Mouse (Mus musculus): ENCODE results near the gene Slc26a8. TPM values are rescaled to one million over a fixed set of nuclear protein-coding genes. Genes with fewer than 3 reads are reported as not detected.

The Slc26a8 gene
- polyA plus RNA-seq, 1 experiment from 2014 or later, result 0.78 TPM

- no peaks in the 10 kb centered on the region for H3K27me3 ChIP-seq
- H3K9ac ChIP-seq (replicated peaks), result no peak overlapping the region
- 88% methylated on average over 7 of the region's 7 CpGs for WGBS
- H3K4me1 ChIP-seq (replicated peaks), result peaks cover 20% of the 10 kb centered on the region
- no peak overlapping the region for H3K27ac ChIP-seq
- H3K9me3 ChIP-seq, result no peaks in the 10 kb centered on the region
- H3K36me3 ChIP-seq, result peaks cover 54% of the 10 kb centered on the region
- ATAC-seq (ENCODE audit: insufficient number of reproducible peaks, insufficient read depth, low FRiP score, low TSS enrichment, low read depth), result no peak
- H3K4me2 ChIP-seq, result no peak overlapping the region
- no peak overlapping the region for H3K4me3 ChIP-seq (replicated peaks)
These were observed 71.9 kb downstream of the Slc26a8 start for GRCm38 (mm10) chr17:28618124-28618523.

- ATAC-seq (ENCODE audit: insufficient number of reproducible peaks, insufficient read depth, low FRiP score, low TSS enrichment, low read depth), result no peak
- 89% methylated on average over 10 of the region's 10 CpGs for WGBS
These were observed 72.4 kb downstream of the Slc26a8 start for GRCm38 (mm10) chr17:28617636-28618035.

DNA sequence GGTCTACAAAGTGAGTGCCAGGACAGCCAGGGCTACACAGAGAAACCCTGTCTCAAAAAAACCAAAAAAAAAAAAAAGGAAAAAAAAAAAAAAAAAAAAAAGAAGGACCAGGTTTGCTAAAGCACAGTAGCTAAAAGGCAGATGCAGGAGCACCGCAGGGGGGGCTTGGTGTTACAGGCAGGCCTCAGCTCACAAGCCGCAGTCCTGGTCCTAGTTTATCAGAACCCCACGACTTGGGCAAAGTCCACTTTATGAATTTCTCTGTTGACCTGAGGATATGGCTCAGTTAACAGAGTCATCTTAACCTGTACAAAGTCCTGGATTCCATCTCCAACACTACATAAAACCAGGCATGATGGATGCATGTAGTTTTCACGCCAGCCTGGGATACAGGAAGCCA lies 74.7 kb downstream of the Slc26a8 start:
- Histone ChIP-seq H3K4me2 (no peak overlapping the region), H3K9ac (replicated peaks) (no peak overlapping the region), H3K4me3 (replicated peaks) (no peak overlapping the region), H3K4me1 (replicated peaks) (peaks cover 8% of the 10 kb centered on the region), H3K9me3 (no peaks in the 10 kb centered on the region), H3K27me3 (no peaks in the 10 kb centered on the region), H3K27ac (no peak overlapping the region), H3K36me3 (peaks cover 50% of the 10 kb centered on the region)
- no peak for ATAC-seq (ENCODE audit: insufficient number of reproducible peaks, insufficient read depth, low FRiP score, low TSS enrichment, low read depth)
- 95% methylated on average over 4 of the region's 4 CpGs for whole genome bisulfite sequencing

More at GRCm38 (mm10) chr17:28617636-28618035, 72.4 kb downstream of the Slc26a8 start:
- H3K4me1 ChIP-seq (replicated peaks), result peaks cover 19% of the 10 kb centered on the region
- no peak overlapping the region for H3K4me3 ChIP-seq (replicated peaks)
- H3K9ac ChIP-seq (replicated peaks), result no peak overlapping the region
- no peak overlapping the region for H3K27ac ChIP-seq
- peaks cover 54% of the 10 kb centered on the region for H3K36me3 ChIP-seq
- no peak overlapping the region for H3K4me2 ChIP-seq
- H3K9me3 ChIP-seq, result no peaks in the 10 kb centered on the region
- no peaks in the 10 kb centered on the region for H3K27me3 ChIP-seq

DNA sequence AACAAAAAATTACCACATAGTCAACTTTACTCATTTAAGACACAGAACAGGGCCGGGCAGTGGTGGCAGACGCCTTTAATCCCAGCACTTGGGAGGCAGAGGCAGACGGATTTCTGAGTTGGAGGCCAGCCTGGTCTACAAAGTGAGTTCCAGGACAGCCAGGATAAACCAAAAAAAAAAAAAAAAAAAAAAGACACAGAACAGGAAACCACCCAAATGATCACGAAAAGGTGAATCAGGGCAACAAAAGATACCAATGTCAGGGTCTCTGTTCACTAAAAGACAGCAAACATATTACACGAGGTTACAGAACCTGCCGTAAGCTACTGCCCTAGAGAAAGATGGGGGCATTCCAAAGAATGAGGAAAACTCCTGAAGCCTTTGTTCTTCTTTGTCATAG lies 76.9 kb downstream of the Slc26a8 start:
- no peaks in the 10 kb centered on the region for H3K9me3 ChIP-seq
- H3K36me3 ChIP-seq, result peaks cover 39% of the 10 kb centered on the region
- no peak overlapping the region for H3K4me3 ChIP-seq (replicated peaks)
- no peaks in the 10 kb centered on the region for H3K27me3 ChIP-seq
- H3K4me1 ChIP-seq (replicated peaks), result peaks cover 3% of the 10 kb centered on the region; the same call in 1 of the 2 replicates
- WGBS, result 88% methylated on average over 6 of the region's 6 CpGs
- no peak overlapping the region for H3K9ac ChIP-seq (replicated peaks)
- H3K27ac ChIP-seq, result no peak overlapping the region
- H3K4me2 ChIP-seq, result no peak overlapping the region
- ATAC-seq (ENCODE audit: insufficient number of reproducible peaks, insufficient read depth, low FRiP score, low TSS enrichment, low read depth), result no peak

DNA sequence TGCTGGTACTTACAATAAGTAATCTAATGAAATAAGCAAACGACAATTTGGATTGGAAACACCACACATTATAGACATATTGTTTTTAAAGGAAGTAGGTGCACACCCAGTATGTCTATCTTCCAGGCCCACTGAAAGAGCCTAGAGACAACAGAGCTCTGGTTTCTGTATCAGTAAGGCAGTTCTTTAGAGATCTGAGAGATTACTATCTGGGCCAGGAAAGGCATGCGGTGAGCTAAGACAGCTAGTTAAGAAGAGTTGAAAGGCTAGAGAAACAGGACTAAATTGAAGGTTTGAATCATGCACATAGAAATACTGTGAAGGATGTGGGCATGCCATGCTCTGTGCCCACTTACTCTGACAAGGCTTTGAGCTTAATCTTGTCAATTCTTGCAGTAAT lies 77.4 kb downstream of the Slc26a8 start:
- WGBS, result 87% methylated on average over 2 of the region's 2 CpGs
- Histone ChIP-seq H3K27ac (no peak overlapping the region), H3K9ac (replicated peaks) (no peak overlapping the region), H3K9me3 (no peaks in the 10 kb centered on the region), H3K4me1 (replicated peaks) (no peaks in the 10 kb centered on the region), H3K36me3 (peaks cover 38% of the 10 kb centered on the region), H3K4me2 (no peak overlapping the region), H3K27me3 (no peaks in the 10 kb centered on the region), H3K4me3 (replicated peaks) (no peak overlapping the region)
- no peak for ATAC-seq (ENCODE audit: insufficient number of reproducible peaks, insufficient read depth, low FRiP score, low TSS enrichment, low read depth)

- H3K4me2 ChIP-seq, result no peak overlapping the region
These were observed 80.5 kb downstream of the Slc26a8 start for GRCm38 (mm10) chr17:28609543-28609942.

DNA sequence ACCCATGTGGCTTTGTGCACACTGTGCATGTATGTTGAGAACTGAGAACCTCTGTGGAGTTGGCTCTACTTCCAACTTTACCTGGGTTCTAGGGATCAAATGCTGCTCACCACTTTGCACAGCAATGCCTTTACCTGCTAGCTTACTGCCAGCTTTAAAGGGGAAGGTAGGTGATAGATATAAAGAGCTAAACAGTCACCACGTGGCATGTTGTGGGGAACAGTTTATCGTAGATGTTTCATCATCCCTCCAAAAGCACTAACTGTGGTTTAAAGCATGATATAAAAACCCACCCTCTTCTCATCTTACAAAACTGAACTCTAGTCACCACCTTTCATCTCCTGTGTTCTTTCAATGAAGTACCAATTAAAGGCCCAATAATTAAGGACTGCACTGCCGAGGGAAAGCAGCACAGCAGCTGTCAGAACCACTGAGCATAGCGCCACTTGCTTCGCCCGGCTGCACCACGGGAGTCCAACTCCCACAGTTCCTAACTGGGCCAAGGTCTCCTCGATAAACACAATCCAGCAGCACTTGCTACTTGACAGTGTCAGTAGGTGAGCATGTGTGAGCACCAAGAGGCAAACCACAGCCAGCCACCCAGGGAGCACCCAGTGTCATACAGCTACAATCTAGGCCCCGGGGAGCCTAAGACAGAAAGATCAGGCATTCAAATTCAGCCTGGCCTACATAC lies 88.3 kb downstream of the Slc26a8 start:
- Histone ChIP-seq H3K4me2 (no peak overlapping the region), H3K4me3 (replicated peaks) (no peak overlapping the region), H3K36me3 (peaks cover 96% of the 10 kb centered on the region), H3K9ac (replicated peaks) (no peak overlapping the region), H3K27me3 (no peaks in the 10 kb centered on the region), H3K4me1 (replicated peaks) (no peaks in the 10 kb centered on the region), H3K9me3 (no peaks in the 10 kb centered on the region), H3K27ac (no peak overlapping the region)
- no peak for ATAC-seq (ENCODE audit: insufficient number of reproducible peaks, insufficient read depth, low FRiP score, low TSS enrichment, low read depth)
- WGBS, result 83% methylated on average over 9 of the region's 9 CpGs

More at GRCm38 (mm10) chr17:28609543-28609942, 80.5 kb downstream of the Slc26a8 start:
- H3K36me3 ChIP-seq, result peaks cover 52% of the 10 kb centered on the region
- no peaks in the 10 kb centered on the region for H3K27me3 ChIP-seq
- H3K9me3 ChIP-seq, result no peaks in the 10 kb centered on the region
- no peak overlapping the region for H3K9ac ChIP-seq (replicated peaks)
- H3K4me1 ChIP-seq (replicated peaks), result no peaks in the 10 kb centered on the region
- no peak overlapping the region for H3K27ac ChIP-seq
- no peak for ATAC-seq (ENCODE audit: insufficient number of reproducible peaks, insufficient read depth, low FRiP score, low TSS enrichment, low read depth)
- no peak overlapping the region for H3K4me3 ChIP-seq (replicated peaks)
- 80% methylated on average over 3 of the region's 3 CpGs for WGBS

- WGBS, result 90% methylated on average over 5 of the region's 5 CpGs
These were observed 89.3 kb downstream of the Slc26a8 start for GRCm38 (mm10) chr17:28600780-28601179.

DNA sequence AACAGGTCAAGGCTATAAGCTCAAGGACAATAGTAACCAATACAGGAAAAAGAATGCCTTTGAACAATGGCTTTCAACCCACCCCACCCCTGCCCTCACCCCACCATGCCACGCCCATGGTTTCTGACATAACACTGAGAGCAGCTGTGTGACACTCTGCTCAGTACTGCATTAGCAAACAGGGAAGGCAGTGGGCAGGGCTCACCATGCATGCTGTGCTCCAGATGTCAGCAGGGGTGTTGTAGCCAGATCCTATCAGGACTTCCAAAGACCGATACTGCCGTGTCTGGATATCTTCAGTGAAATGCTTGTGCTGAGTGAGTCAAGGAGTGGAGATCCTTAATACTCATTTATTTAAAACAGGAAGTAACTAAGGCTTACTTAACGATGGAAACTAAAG lies 96.1 kb downstream of the Slc26a8 start:
- Histone ChIP-seq H3K27ac (no peak overlapping the region), H3K36me3 (peaks cover 96% of the 10 kb centered on the region), H3K4me1 (replicated peaks) (no peaks in the 10 kb centered on the region), H3K4me3 (replicated peaks) (no peak overlapping the region), H3K4me2 (no peak overlapping the region), H3K9ac (replicated peaks) (no peak overlapping the region), H3K9me3 (no peaks in the 10 kb centered on the region), H3K27me3 (no peaks in the 10 kb centered on the region)
- 62% methylated on average over 4 of the region's 4 CpGs for WGBS
- ATAC-seq (ENCODE audit: insufficient number of reproducible peaks, insufficient read depth, low FRiP score, low TSS enrichment, low read depth), result no peak

More at GRCm38 (mm10) chr17:28600780-28601179, 89.3 kb downstream of the Slc26a8 start:
- H3K9me3 ChIP-seq, result no peaks in the 10 kb centered on the region
- no peak overlapping the region for H3K4me3 ChIP-seq (replicated peaks)
- H3K4me2 ChIP-seq, result no peak overlapping the region
- H3K27me3 ChIP-seq, result no peaks in the 10 kb centered on the region
- H3K27ac ChIP-seq, result no peak overlapping the region
- no peak overlapping the region for H3K9ac ChIP-seq (replicated peaks)
- peaks cover 96% of the 10 kb centered on the region for H3K36me3 ChIP-seq
- no peak for ATAC-seq (ENCODE audit: insufficient number of reproducible peaks, insufficient read depth, low FRiP score, low TSS enrichment, low read depth)
- H3K4me1 ChIP-seq (replicated peaks), result no peaks in the 10 kb centered on the region

DNA sequence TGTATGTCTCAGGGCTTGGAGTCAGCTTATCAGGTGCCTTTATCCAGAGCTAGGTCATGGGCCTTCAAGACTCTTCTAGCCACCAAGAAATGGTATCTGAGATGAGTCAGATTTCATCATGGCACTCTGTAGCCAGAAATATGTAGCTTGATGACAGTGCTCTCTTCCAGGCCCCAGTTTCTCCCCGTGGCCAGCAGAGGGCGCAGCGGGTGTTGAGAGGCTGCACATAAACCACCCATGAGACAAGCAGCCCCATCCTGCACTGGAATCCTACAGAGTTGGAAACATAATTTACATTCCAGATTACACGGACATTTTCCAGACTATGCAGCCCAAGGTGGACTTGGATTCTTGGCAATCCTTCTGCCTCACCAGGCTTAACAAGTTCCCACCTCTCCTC lies 97.0 kb downstream of the Slc26a8 start:
- Histone ChIP-seq H3K27me3 (no peaks in the 10 kb centered on the region), H3K36me3 (peaks cover 96% of the 10 kb centered on the region), H3K4me1 (replicated peaks) (no peaks in the 10 kb centered on the region), H3K4me3 (replicated peaks) (no peak overlapping the region), H3K9ac (replicated peaks) (no peak overlapping the region), H3K4me2 (no peak overlapping the region), H3K9me3 (no peaks in the 10 kb centered on the region), H3K27ac (no peak overlapping the region)
- WGBS, result 26% methylated on average over 4 of the region's 4 CpGs
- no peak for ATAC-seq (ENCODE audit: insufficient number of reproducible peaks, insufficient read depth, low FRiP score, low TSS enrichment, low read depth)

- no peak overlapping the region for H3K4me2 ChIP-seq
- peaks cover 95% of the 10 kb centered on the region for H3K36me3 ChIP-seq
- no peak overlapping the region for H3K27ac ChIP-seq
- H3K4me1 ChIP-seq (replicated peaks), result no peaks in the 10 kb centered on the region
- no peak overlapping the region for H3K4me3 ChIP-seq (replicated peaks)
- no peaks in the 10 kb centered on the region for H3K27me3 ChIP-seq
- 95% methylated on average over 5 of the region's 5 CpGs for WGBS
- no peak for ATAC-seq (ENCODE audit: insufficient number of reproducible peaks, insufficient read depth, low FRiP score, low TSS enrichment, low read depth)
- no peak overlapping the region for H3K9ac ChIP-seq (replicated peaks)
- no peaks in the 10 kb centered on the region for H3K9me3 ChIP-seq
These were observed 98.6 kb downstream of the Slc26a8 start for GRCm38 (mm10) chr17:28591476-28591875.

- no peaks in the 10 kb centered on the region for H3K27me3 ChIP-seq
- no peak overlapping the region for H3K27ac ChIP-seq
- no peak overlapping the region for H3K4me3 ChIP-seq (replicated peaks)
- H3K9me3 ChIP-seq, result no peaks in the 10 kb centered on the region
- H3K4me1 ChIP-seq (replicated peaks), result no peaks in the 10 kb centered on the region
- no peak overlapping the region for H3K9ac ChIP-seq (replicated peaks)
- 93% methylated on average over 3 of the region's 3 CpGs for WGBS
- ATAC-seq (ENCODE audit: insufficient number of reproducible peaks, insufficient read depth, low FRiP score, low TSS enrichment, low read depth), result no peak
- peaks cover 89% of the 10 kb centered on the region for H3K36me3 ChIP-seq
- no peak overlapping the region for H3K4me2 ChIP-seq
These were observed 99.4 kb downstream of the Slc26a8 start for GRCm38 (mm10) chr17:28590596-28590995.
